Mouse (Mus musculus): ENCODE data around the gene AI413582.

Gene AI413582

DNA sequence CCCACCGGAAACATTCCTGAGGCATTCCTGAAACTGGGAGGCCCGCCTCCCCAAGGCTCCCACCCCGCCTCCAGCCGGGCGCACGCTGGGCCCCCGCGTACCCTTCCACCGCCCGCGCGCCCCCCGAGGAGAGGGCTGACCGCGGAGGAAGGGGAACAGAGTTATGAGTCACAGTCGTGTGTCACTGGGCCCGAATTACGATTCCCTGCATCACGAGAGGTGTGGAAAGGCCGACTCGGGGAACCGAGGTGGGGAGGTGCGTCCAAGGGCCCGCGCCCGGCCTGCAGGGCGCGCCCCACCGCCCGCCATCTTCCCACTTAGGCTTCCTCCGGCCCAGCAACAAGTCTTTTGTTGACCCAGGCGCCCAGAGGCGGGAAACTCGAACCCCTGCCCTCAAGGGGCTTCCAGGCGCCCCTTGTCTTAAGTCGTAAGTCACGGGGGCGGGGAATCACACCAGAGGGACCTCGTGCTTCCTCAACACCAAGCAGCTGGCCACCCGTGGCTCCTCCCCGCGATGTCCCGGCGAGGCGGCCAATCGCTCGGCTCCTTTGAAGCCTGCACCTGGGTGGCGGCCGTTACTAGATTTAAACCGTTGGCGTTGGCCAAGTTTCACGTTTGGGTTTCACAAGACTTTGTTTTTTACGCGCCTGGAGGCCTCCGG lies 9.9 kb downstream of the AI413582 start:
- peak; percentile 86 for DNase-seq (ENCODE audit: low read depth, low spot score)

GRCm38 (mm10) chr17:27555075-27555511 lies 10.5 kb downstream of the AI413582 start:
- peak; percentile 82 for DNase-seq (ENCODE audit: low read depth, low spot score)

DNA sequence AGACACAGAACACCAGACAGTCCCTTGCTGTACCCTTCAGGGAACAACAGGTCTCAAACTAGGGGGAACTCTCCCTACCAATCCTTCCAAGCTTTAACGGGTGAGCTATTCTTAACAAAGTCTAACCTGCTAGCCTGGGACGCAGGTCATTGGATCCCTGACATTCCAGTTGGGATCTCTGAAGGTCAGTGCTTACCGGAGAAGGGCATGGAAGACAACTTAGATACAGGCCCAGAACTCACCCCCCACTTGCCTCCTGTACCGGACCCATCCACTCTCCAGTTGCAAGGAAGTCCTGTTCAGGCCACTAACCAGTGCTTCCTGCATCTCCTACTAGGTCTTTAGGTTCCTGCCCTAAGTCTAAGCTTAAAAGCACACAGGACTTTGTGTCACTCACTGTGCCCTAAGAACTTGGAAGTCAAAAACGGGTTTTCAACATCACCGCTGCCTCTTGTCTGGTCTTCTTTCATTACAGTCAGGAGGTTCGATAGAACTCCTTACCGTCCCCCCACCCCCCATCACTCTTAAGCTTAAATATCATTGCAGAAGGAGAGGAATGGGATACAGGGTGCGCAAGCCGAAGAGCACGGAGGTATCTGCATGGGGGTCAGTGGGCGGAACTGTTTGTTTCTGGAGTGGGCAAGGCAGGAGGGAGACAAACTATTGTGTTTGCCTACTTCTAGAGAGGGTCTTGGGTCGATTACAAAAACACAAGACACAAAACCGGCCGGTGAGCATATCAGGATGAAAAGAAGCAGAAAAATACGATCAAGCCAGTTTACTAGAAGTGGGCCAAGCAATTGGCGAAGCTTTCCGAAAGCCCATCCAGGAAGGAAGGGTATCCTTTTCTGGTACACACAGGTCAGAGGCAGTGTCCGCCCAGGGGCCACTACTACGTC lies 11.2 kb downstream of the AI413582 start:
- no peak for DNase-seq (ENCODE audit: low read depth, low spot score)

GRCm38 (mm10) chr17:27552215-27553201 lies 13.0 kb downstream of the AI413582 start:
- DNase-seq (ENCODE audit: low read depth, low spot score): no peak

- DNase-seq (ENCODE audit: low read depth, low spot score): no peak
These were observed 14.1 kb downstream of the AI413582 start for GRCm38 (mm10) chr17:27551393-27551940.

- no peak for DNase-seq (ENCODE audit: low read depth, low spot score)
These were observed 16.3 kb downstream of the AI413582 start for GRCm38 (mm10) chr17:27549234-27549633.

DNA sequence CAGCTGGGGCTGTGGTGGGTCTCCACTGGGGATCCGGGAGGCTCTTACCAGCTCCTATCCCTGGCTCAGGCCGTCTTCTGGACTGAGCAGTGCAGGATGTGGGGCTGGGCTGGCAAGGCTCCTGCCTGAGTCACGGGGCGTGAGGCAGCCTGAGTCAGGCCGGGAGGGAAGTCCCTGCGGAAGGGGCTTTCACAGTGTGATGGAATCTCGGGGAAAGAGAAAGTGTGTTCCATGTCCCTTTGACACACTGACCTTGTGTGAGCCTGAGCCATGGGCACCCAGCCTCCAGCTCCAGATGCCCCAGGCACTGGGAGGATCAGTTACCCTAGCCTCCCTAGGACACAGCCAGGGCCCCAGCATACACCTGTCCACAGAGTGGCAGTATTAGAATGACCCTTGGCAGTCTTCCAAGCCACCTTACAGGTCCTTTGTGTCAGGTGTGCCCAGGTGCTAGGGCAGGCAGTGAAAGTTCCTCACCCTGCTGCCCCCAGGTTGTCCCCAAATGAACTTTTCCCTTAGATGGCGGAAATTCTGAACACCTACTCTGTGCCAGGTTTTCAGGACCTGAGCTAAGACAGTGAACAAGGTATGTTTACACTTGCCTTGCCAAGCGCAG lies 18.2 kb downstream of the AI413582 start:
- DNase-seq (ENCODE audit: low read depth, low spot score): no peak

DNA sequence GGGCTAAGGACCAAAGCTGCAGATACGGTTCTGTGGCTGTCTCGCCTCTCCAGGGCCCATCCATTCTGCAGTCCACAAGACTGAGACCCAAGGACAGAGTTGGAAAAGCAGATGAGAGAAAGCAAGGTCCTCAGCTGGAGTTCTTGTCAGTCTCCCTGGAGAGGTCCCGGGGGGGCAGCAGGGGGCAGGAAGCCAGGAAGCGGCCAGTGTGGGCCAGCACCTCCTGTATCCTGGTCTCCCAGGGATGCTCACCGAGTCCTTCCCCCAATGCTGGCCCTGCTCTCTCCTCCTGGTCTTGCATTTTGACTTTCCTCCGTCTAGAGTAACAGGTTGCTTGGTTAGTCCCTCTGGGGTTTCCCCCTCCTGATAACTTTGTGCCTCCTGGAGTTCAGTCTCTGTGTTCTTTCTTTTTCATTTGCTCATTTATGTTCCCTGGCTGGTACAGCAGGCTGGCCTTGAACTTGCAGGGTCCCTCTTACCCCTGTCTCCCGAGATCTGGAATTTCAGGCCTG lies 18.9 kb downstream of the AI413582 start:
- DNase-seq (ENCODE audit: low read depth, low spot score): no peak

DNA sequence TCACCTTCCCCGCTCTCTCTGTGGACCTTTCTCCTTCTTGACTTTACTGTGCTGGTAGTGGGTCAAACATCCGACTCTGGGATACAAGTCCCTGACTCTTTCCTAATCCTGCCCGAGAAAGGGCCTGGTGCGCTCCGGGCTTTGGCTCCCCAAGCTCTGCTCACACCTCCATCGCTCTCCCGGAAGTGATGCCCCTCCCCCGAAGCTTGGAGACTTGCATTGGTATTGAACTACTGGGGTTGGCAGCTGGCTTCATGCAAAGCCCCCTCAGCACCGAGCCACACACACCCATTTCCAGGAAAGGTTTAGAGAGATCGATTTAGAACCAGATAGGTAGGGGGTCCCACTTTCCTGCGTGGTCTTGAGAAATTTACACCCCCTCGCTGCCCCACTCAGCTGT lies 19.6 kb downstream of the AI413582 start:
- no peak for DNase-seq (ENCODE audit: low read depth, low spot score)

- DNase-seq (ENCODE audit: low read depth, low spot score): no peak
These were observed 21.0 kb downstream of the AI413582 start for GRCm38 (mm10) chr17:27544551-27544950.

DNA sequence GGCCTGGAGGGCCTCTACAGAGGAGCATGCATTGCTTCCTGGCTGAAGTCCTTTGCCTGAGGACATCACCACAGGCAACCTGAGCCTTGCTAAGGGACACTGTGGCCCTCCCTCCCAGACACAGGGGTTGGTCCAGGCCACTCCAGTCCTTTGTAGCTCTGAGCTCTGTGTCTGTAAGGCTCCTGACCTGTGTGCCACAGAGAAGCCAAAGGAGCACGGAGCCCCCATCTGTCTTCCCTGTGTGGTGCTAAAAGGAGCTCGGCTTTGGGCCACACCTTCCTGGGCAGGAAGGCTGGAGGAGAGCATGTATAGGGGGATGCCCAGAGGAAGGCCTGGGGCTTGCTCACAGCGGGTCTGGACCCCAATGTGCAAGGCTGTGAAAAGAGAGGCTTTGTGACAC lies 23.6 kb downstream of the AI413582 start:
- DNase-seq (ENCODE audit: low read depth, low spot score): no peak

DNA sequence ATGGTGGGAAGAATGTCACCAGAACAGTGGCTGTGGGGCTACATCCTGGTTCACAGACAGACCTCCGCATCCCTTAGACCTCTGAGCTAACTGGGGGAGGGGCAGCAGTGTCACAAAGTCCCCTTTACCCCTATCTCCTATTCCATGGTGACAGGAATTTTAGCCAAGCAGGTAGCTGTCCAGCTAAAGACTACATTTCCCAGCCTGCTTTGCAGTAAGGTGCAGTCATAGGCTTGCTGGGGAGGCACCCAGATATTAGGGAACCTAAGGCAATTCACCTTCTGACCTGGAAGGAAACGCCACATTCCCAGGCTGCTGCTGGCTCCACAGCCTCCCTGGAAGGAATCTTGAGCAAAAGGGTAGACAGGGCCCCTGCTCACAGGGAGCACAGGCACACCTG lies 24.3 kb downstream of the AI413582 start:
- no peak for DNase-seq (ENCODE audit: low read depth, low spot score)

DNA sequence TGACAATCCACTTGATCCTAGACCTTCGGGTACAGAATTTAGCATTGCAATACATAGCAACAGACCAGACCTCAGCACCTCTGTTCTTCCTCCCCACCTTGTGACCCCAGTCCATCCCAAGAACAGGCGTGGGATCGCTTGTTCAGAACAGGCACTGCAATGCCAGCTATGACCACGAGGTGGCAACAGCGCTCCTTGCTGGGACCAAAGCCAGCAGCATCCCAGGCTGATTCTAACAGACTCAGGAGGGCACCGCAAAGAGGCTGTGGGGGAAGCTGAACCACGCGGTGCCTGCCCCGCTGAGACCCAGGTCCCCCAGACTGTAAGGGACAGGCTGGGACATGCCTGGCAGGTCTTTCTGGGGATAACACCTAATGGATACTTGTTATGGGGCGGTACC lies 30.8 kb downstream of the AI413582 start:
- peak; percentile 80 for DNase-seq (ENCODE audit: low read depth, low spot score)

DNA sequence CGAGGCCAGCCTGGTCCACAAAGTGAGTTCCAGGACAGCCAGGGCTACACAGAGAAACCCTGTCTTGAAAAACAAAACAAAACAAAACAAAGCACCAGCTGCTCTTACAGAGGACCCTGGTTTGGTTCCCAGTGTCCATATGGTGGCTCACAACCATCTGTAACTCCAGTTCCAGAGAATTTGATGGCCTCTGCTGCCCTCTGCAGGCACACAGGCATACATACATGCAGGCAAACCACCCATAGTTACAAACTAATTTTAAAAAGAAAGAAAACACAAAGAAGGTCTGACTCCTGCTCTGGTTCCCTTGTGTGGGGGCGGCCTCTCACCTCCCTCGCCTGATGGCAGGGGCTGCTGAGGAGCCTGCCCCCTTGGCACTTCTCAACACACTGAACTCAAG lies 32.2 kb downstream of the AI413582 start:
- no peak for DNase-seq (ENCODE audit: low read depth, low spot score)

GRCm38 (mm10) chr17:27532095-27532494 lies 33.5 kb downstream of the AI413582 start:
- DNase-seq (ENCODE audit: low read depth, low spot score): no peak

DNA sequence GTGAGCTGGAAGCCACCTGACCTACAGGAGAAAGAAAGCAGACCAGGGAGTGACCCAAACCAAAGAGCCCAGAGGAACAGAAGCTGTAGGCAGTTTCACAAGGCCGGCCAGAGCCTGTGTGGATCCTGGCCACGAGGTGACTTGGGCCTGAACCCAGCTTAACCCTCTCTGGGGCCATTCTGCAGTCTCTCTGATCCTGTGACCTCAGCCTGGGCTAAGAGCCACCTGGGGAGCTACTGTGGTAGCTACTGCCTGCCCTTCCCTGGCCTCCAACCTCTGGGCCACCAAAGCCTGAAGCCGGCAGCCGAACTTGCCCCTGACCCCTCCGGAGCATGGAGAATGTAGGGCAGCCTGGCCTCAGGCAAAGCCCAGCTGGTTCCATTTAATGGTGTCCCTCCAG lies 36.8 kb downstream of the AI413582 start:
- DNase-seq (ENCODE audit: low read depth, low spot score): no peak

- no peak for DNase-seq (ENCODE audit: low read depth, low spot score)
These were observed 37.5 kb downstream of the AI413582 start for GRCm38 (mm10) chr17:27528030-27528429.

DNA sequence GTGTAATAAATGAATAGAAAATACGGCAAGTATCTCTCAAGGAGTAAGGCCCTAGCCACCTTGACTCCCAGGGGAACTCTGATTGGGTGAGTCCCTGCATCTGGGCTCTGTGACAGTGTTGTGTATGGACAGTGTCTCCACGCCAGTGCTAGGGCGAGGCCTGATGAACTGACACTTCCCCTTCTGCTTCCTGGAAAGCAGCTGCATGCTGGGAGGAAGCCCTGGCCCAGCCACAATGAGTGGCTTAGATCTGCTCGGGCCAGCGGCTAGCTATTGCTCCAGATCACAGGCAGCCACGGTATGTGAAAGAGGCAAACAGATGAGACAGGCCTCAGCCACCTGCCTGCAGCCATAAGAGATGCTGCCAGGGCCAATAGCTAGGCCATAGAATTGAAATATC lies 38.4 kb downstream of the AI413582 start:
- DNase-seq (ENCODE audit: low read depth, low spot score): no peak

DNA sequence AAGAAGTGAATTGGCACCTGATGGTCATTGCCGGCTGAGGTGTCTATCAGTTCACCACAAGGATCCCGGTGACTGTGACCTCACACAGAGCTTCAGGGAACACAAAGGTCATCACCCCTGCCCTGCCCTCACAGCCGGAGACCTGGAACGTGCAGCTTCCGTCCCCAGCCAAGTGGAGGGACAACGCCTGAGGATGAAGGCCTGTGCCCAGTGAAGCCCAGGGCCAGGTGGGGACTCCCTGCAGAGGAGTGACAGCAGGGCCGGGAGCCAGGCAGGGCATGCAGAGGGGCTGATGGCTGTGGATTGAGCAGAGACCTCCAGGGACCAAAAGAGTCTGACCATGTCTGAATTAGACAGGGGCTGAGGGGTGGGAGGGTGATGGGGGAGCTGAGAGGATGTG lies 42.4 kb downstream of the AI413582 start:
- no peak for DNase-seq (ENCODE audit: low read depth, low spot score)

DNA sequence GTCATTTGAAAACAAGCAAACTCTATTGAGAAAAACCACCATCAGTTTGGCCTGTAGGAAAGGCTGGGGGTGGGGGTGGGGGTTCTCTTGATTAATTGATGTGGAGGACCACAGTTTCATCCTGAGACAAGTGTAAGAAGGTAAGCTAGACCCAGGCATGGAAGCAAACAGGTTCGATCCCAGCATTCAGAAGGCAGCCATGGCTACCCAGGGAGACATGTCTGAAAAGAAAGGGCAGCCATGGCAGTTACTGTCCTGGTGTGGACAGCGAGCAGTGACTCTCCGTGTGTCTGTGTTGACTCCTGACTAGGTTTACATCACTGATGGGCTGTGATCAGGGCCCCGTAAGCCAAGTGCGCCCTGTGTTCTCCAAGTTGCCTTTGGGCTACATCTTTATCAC lies 44.3 kb downstream of the AI413582 start, which contains the start of gene Grm4:
Grm4 (minus strand) TSS at position 101 of the 400 bp plus-strand sequence.
- DNase-seq (ENCODE audit: low read depth, low spot score): no peak

DNA sequence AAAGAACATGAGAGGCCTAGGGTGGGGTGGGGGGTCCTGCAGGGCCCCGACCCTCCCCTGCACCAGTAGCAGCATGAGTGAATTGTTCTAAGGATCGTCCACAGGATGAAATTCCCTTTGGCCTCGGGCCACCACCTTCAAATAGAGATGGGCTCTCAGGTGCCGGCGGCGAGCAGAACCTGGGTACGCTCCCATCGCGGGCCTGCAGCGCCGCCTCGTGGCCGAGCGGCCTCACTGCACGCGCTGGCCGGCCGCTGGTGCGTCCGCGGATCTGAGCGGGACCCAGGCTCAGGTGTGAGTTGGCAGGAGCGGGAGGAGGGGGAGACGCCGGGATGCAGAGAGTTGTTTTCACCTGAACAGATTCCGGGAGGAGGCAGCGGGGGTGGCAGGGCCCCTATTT lies 45.0 kb downstream of the AI413582 start:
- peak; percentile 42 for DNase-seq (ENCODE audit: low read depth, low spot score)
